In the genomic region with DNA sequence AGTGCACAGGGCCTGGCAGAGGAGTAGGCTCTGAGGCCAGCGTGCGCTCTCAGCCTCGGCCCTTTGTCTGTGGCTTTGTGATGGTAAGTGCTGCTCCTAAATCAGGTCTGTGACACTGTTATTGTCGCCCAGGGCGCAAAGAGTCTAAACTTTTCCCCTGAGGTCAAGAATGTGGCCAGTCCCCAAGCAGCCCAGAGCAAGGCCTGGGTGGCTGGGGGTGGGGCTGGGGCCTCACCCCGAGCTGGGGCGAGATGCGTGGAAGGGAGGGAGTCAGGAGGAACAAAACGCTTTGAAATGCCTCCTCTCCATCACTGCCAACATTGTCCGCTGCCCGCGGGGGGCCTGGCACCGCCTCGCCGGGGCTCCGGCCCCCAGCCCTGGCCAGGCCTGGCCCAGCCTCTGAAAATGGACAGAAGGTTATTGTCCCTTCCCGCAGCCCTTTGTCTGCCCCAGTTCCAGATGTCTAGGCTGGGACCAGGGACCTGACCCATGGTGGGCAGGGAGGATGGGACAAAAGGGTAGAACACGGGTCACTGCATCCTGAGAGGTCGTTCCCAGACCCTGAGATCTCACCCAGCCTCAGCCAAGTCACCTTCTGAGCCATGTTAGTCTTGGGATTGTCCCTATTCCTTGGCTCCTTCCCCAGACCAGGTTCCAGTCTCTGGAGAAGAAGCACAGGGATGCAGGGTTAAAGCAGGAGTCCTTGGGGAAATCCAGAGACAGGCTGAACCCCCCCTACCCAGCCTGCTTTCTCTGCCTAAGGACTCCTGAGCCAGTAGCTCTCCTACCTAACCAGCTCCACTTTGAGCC, we compare ENCODE assay signal across 13 mouse cellular contexts. TPM values are rescaled to one million over a fixed set of nuclear protein-coding genes. Genes with fewer than 3 reads are reported as not detected.
A peak's percentile ranks its signal among the peaks of the same experiment; 100 is the strongest.
DNase-seq lines count a peak whose midpoint lies in the region; ATAC-seq and TF ChIP-seq lines count a peak whose summit lies in the region.
"Had no signal": no experiment of that assay in that cellular context is flagged by ENCODE, and none has a peak within 500 bp of the region (broad histone marks: within the 10 kb centered on the region; RNA-seq: fewer than 3 reads in every experiment).

No protein-coding gene starts in this region.

- no peaks in the 10 kb centered on the region for H3K36me3 ChIP-seq in ES-Bruce4 (ENCODE audit: control insufficient read depth, insufficient read depth, low read length, poor library complexity, severe bottlenecking)
- H3K36me3 ChIP-seq in embryonic facial prominence, embryonic 10.5 days (replicated peaks): no peaks in the 10 kb centered on the region
- H3K36me3 ChIP-seq in midbrain, embryonic 12.5 days: no peaks in the 10 kb centered on the region
- no peaks in the 10 kb centered on the region for H3K36me3 ChIP-seq in heart, embryonic 12.5 days
- H3K36me3 ChIP-seq: kidney, embryonic 15.5 days had no signal

- no peak overlapping the region for H3K9ac ChIP-seq in ES-Bruce4 (ENCODE audit: low read depth, poor library complexity, severe bottlenecking)
- peak overlapping the region; percentile 49 for H3K9ac ChIP-seq in midbrain, embryonic 12.5 days (replicated peaks)
- no peak overlapping the region for H3K9ac ChIP-seq in heart, embryonic 12.5 days
- H3K9ac ChIP-seq: kidney, embryonic 15.5 days had no signal

- H3K4me3 ChIP-seq in ES-Bruce4 (ENCODE audit: low read depth, low read length): no peak overlapping the region
- H3K4me3 ChIP-seq in embryonic facial prominence, embryonic 10.5 days: peak overlapping the region; percentile 12; the same call in 1 of the 2 replicates
- H3K4me3 ChIP-seq in midbrain, embryonic 12.5 days: no peak overlapping the region
- H3K4me3 ChIP-seq in heart, embryonic 12.5 days: no peak overlapping the region
- H3K4me3 ChIP-seq: kidney, embryonic 15.5 days had no signal

- peak; percentile 44; the same call in 1 of the 2 replicates for ATAC-seq in frontal cortex, adult (ENCODE audit: low TSS enrichment)
- 0 out of 2 replicates have a peak, but pooled peaks have one; percentile 14 for ATAC-seq in midbrain, embryonic 12.5 days (ENCODE audit: low FRiP score, low read depth)
- no peak for ATAC-seq in heart, embryonic 12.5 days (ENCODE audit: insufficient number of reproducible peaks, low FRiP score)

- H3K27me3 ChIP-seq in ES-Bruce4 (ENCODE audit: control insufficient read depth, insufficient read depth, low read length, poor library complexity, severe bottlenecking): no peaks in the 10 kb centered on the region
- peaks cover 60% of the 10 kb centered on the region for H3K27me3 ChIP-seq in embryonic facial prominence, embryonic 10.5 days (replicated peaks; ENCODE audit: low read depth, poor library complexity, severe bottlenecking)
- no peaks in the 10 kb centered on the region for H3K27me3 ChIP-seq in midbrain, embryonic 12.5 days
- H3K27me3 ChIP-seq in heart, embryonic 12.5 days (replicated peaks): peaks cover 40% of the 10 kb centered on the region

- TF ChIP-seq POLR2A in ES-Bruce4 (IDR thresholded peaks at IDR 0.05; ENCODE audit: insufficient read depth, low read length): no peak

- TF ChIP-seq EP300 in ES-Bruce4 (IDR thresholded peaks at IDR 0.05; ENCODE audit: insufficient read depth, low read depth, low read length): peak; percentile 65; the same call in 1 of the 2 replicates

- H3K4me1 ChIP-seq in ES-Bruce4 (ENCODE audit: control insufficient read depth, insufficient read depth, low read length): no peaks in the 10 kb centered on the region
- peaks cover 40% of the 10 kb centered on the region for H3K4me1 ChIP-seq in embryonic facial prominence, embryonic 10.5 days
- peaks cover 39% of the 10 kb centered on the region for H3K4me1 ChIP-seq in midbrain, embryonic 12.5 days
- no peaks in the 10 kb centered on the region for H3K4me1 ChIP-seq in heart, embryonic 12.5 days (replicated peaks)

- H3K4me2 ChIP-seq in midbrain, embryonic 12.5 days (replicated peaks): peak overlapping the region; percentile 26; the same call in 1 of the 2 replicates
- H3K4me2 ChIP-seq in heart, embryonic 12.5 days: no peak overlapping the region
- H3K4me2 ChIP-seq: heart, embryonic 11.5 days; kidney, embryonic 15.5 days had no signal

- no peak overlapping the region for H3K27ac ChIP-seq in ES-Bruce4 (ENCODE audit: insufficient read depth, low read length)
- H3K27ac ChIP-seq in embryonic facial prominence, embryonic 10.5 days (replicated peaks): peak overlapping the region; percentile 77
- peak overlapping the region; percentile 90 for H3K27ac ChIP-seq in midbrain, embryonic 12.5 days (replicated peaks)
- no peak overlapping the region for H3K27ac ChIP-seq in heart, embryonic 12.5 days (ENCODE audit: poor library complexity, severe bottlenecking)
- H3K27ac ChIP-seq: kidney, embryonic 15.5 days; macrophage had no signal

- 8% methylated on average over 19 of the region's 19 CpGs for WGBS in embryonic facial prominence, embryonic 10.5 days
- 7% methylated on average over 19 of the region's 19 CpGs for WGBS in midbrain, embryonic 12.5 days
- 32% methylated on average over 19 of the region's 19 CpGs for WGBS in heart, embryonic 12.5 days

- no peak for DNase-seq in frontal cortex, postnatal 14 days (ENCODE audit: low spot score in 2 of 2)
- DNase-seq in embryonic facial prominence, embryonic 10.5 days (ENCODE audit: low spot score): peak; percentile 46
- DNase-seq in yolk sac, embryonic 10.5 days (ENCODE audit: low spot score): no peak
- DNase-seq in natural killer cell, adult 2 months (ENCODE audit: low spot score in 2 of 2): no peak
- DNase-seq: liver; thymus, adult 2 months had no signal

- H3K9me3 ChIP-seq in ES-Bruce4 (replicated peaks; ENCODE audit: control insufficient read depth, insufficient read depth, low read length, poor library complexity, severe bottlenecking): no peaks in the 10 kb centered on the region
- no peaks in the 10 kb centered on the region for H3K9me3 ChIP-seq in embryonic facial prominence, embryonic 10.5 days
- no peaks in the 10 kb centered on the region for H3K9me3 ChIP-seq in midbrain, embryonic 12.5 days
- H3K9me3 ChIP-seq in heart, embryonic 12.5 days (replicated peaks): no peaks in the 10 kb centered on the region
- H3K9me3 ChIP-seq: kidney, embryonic 15.5 days had no signal

- no peak for TF ChIP-seq CTCF in ES-Bruce4 (IDR thresholded peaks at IDR 0.05; ENCODE audit: low read depth, low read length)

RNA-seq across cellular contexts. Expression of a gene that starts 12.3 kb away (rescaled TPM):
- polyA plus RNA-seq in ES-Bruce4 (2011; ENCODE audit: insufficient read depth, insufficient read length, low read depth, missing spikeins): 24.6 and 25.9 TPM in 2 replicates
- polyA plus RNA-seq in embryonic facial prominence, embryonic 10.5 days (2016; fragmentation: Nextera tagmentation; extraction: Ambion mirVana): 12.3 and 19.2 TPM in 2 replicates
- 22.3 and 22.6 TPM in 2 replicates for polyA plus RNA-seq in midbrain, embryonic 12.5 days (2016; fragmentation: Nextera tagmentation; extraction: Ambion mirVana)
- polyA plus RNA-seq in heart, embryonic 12.5 days (2016; fragmentation: Nextera tagmentation; extraction: Ambion mirVana): 24.7 and 26.9 TPM in 2 replicates

RNA-seq across cellular contexts. Expression of a gene that starts 32.4 kb away (rescaled TPM):
- 241 and 257 TPM in 2 replicates for polyA plus RNA-seq in ES-Bruce4 (2011; ENCODE audit: insufficient read depth, insufficient read length, low read depth, missing spikeins)
- 102 and 111 TPM in 2 replicates for polyA plus RNA-seq in embryonic facial prominence, embryonic 10.5 days (2016; fragmentation: Nextera tagmentation; extraction: Ambion mirVana)
- polyA plus RNA-seq in midbrain, embryonic 12.5 days (2016; fragmentation: Nextera tagmentation; extraction: Ambion mirVana): 108 and 110 TPM in 2 replicates
- polyA plus RNA-seq in heart, embryonic 12.5 days (2016; fragmentation: Nextera tagmentation; extraction: Ambion mirVana): 64.1 and 72.2 TPM in 2 replicates

RNA-seq across cellular contexts. Expression of a gene that starts 36.8 kb away (rescaled TPM):
- 31.0 and 32.8 TPM in 2 replicates for polyA plus RNA-seq in ES-Bruce4 (2011; ENCODE audit: insufficient read depth, insufficient read length, low read depth, missing spikeins)
- polyA plus RNA-seq in embryonic facial prominence, embryonic 10.5 days (2016; fragmentation: Nextera tagmentation; extraction: Ambion mirVana): 18.0 and 23.7 TPM in 2 replicates
- polyA plus RNA-seq in midbrain, embryonic 12.5 days (2016; fragmentation: Nextera tagmentation; extraction: Ambion mirVana): 15.3 and 19.0 TPM in 2 replicates
- 15.6 and 15.7 TPM in 2 replicates for polyA plus RNA-seq in heart, embryonic 12.5 days (2016; fragmentation: Nextera tagmentation; extraction: Ambion mirVana)

RNA-seq across cellular contexts. Expression of a gene that starts 54.2 kb away (rescaled TPM):
- polyA plus RNA-seq in ES-Bruce4 (2011; ENCODE audit: insufficient read depth, insufficient read length, low read depth, missing spikeins): 8.7 TPM in 2 replicates
- 10.1 and 11.2 TPM in 2 replicates for polyA plus RNA-seq in embryonic facial prominence, embryonic 10.5 days (2016; fragmentation: Nextera tagmentation; extraction: Ambion mirVana)
- 26.2 and 27.8 TPM in 2 replicates for polyA plus RNA-seq in midbrain, embryonic 12.5 days (2016; fragmentation: Nextera tagmentation; extraction: Ambion mirVana)
- 10.9 and 11.0 TPM in 2 replicates for polyA plus RNA-seq in heart, embryonic 12.5 days (2016; fragmentation: Nextera tagmentation; extraction: Ambion mirVana)

Comparison
In these comparisons a context has a peak if more than half of its experiments do, and no peak if none do; other contexts are left out.
1. H3K27ac ChIP-seq: peak in embryonic facial prominence, embryonic 10.5 days (single experiment) and midbrain, embryonic 12.5 days (single experiment); none in ES-Bruce4 (single experiment) and heart, embryonic 12.5 days (single experiment).